Mouse (Mus musculus) olfactory bulb, adult 2 months (tissue): Measurements from ENCODE around the gene Cacng6.

Source experiments
- CTCF ChIP-seq: fragments of 200-500 bp; IDR thresholded peaks from 2 replicates; pipeline ENCODE4 v1.5.1; 2012; ENCODE audit warnings: low read depth, mild to moderate bottlenecking, low read length, moderate library complexity; ENCODE audit not compliant: insufficient read depth
- POLR2A ChIP-seq: fragments of 200-500 bp; IDR thresholded peaks from 2 replicates; pipeline ENCODE4 v1.6.1; 2012; ENCODE audit warnings: mild to moderate bottlenecking, low read depth, low read length, moderate library complexity; ENCODE audit not compliant: insufficient read depth

DNA sequence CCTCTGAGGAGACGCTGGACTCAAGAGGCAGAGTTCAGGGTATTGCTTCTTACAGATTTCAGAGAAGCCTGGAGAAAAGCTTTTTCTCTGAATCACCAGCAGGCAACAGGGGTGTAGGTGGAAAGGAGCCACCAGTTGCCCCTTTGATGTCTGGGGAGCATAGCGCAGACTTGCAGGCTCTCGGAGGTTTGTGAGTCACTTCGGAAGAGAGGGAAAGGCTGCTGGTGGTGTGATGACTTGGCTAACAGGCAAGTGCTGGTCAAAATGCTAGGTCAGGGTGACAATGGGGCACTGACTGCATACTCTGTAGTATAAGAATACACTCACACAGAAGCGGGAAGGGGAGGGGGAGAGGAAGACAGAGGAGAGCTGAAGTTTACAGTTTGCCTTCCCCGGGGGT lies 27.2 kb downstream of the Cacng6 start:
- TF ChIP-seq CTCF = no peak
- TF ChIP-seq POLR2A = no peak
